Mouse (Mus musculus) layer of hippocampus, postnatal 36 days (tissue): ENCODE data around the gene Cxcl12. TPM values are rescaled to one million over a fixed set of nuclear protein-coding genes. Genes with fewer than 3 reads are reported as not detected.

ENCODE experiments used
- DNase-seq, 2 experiments: peaks; one replicate each; pipeline ENCODE4 v3.0.0; 2022
- total RNA-seq, 2 experiments: library from RNA; stranded (reverse); gene quantifications; 2 replicates each; pipeline ENCODE4 v1.2.3; 2021

Cxcl12 gene
- total RNA-seq, 2 experiments from 2014 or later, result 38.0 to 47.7 TPM

DNA sequence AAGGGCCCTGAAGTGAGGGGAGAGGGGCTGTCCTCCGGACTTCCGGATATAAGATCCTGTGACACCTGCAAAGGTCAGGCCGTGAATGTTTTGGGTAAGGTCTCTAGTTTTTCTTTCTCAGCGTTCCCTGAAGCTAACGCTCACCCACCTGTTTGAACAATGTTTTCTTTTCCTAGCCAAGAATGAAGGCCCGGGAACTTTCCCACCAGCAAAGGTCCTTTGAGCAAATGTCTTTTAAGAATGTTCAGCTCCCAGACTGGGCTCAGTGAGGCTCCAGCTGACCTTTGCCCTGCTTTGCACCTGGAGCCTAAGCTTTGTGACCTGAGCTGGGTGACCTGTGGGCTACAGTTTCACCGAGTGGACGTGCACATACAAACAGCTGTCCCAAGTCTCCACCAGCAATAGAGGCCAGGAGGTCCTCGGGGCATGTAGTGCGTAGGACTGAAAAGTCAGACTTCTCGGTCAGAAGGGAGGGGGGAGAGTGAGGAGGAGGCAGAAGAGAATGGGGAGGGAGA, 52.6 kb downstream of the Cxcl12 start:
- no peak for DNase-seq
